ENCODE assay signal across 7 mouse cellular contexts in the genomic region with DNA sequence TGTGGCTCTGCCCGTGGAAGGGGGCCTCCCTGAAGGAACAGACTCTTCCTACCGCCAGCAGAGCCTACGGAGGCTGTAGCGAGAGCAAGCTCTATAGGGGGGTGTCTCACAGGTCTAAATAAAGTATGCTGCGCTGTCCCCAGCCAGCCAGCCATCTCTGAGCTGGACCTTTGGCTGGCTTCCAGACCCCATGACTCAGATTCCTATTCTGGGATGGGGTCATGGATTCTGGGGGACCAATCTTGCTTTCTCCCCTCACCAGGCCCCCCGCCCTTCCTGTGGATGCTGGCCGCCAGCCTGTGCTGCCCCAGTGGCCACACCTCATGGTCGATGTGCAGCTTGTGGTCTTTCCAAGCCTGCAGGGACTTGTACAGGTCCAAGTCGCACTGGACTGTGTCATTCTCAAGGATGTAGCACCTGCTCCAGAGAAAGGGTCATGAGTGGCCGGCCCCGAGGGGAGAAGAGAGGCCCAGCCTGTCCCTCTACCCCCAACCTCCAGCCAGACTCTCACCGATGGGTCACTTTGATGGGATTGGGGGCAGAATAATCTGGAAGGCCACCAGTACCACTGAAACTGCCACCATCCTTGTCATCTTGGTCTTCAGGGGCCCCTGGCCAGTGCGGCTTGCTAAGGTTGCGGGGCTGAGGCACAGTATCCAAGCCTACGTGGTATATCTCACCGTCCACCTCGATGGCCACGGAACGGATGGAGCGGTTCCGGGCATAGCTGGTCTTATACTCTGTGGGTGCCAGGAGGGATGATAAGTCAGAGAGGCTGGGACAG.
DNase-seq lines count a peak whose midpoint lies in the region; ATAC-seq and TF ChIP-seq lines count a peak whose summit lies in the region.

No protein-coding gene starts in this region.

- H3K27ac ChIP-seq in embryonic facial prominence, embryonic 14.5 days (replicated peaks; ENCODE audit: low read depth, low read length): peak overlapping the region; percentile 48; the same call in 1 of the 2 replicates
- peak overlapping the region; percentile 36; the same call in 1 of the 2 replicates for H3K27ac ChIP-seq in intestine, embryonic 15.5 days
- no peak overlapping the region for H3K27ac ChIP-seq in liver, embryonic 16.5 days (ENCODE audit: low read length)
- H3K27ac ChIP-seq in layer of hippocampus, adult 2 months: no peak overlapping the region

- 83% methylated on average over 21 of the region's 21 CpGs for WGBS in embryonic facial prominence, embryonic 14.5 days
- 77% methylated on average over 21 of the region's 21 CpGs for WGBS in intestine, embryonic 15.5 days
- WGBS in liver, embryonic 16.5 days (ENCODE audit: insufficient replicate concordance): 75% methylated on average over 21 of the region's 21 CpGs

- no peak overlapping the region for H3K9ac ChIP-seq in embryonic facial prominence, embryonic 14.5 days (ENCODE audit: low read depth, low read length)
- H3K9ac ChIP-seq in intestine, embryonic 15.5 days: no peak overlapping the region
- H3K9ac ChIP-seq in liver, embryonic 16.5 days (ENCODE audit: low read depth, low read length): no peak overlapping the region

- no peaks in the 10 kb centered on the region for H3K27me3 ChIP-seq in embryonic facial prominence, embryonic 14.5 days (replicated peaks; ENCODE audit: control insufficient read depth, insufficient read depth, low read length)
- no peaks in the 10 kb centered on the region for H3K27me3 ChIP-seq in intestine, embryonic 15.5 days (replicated peaks)
- H3K27me3 ChIP-seq in liver, embryonic 16.5 days (ENCODE audit: control insufficient read depth, insufficient read depth, low read depth, low read length): no peaks in the 10 kb centered on the region

- ATAC-seq in embryonic facial prominence, embryonic 14.5 days (ENCODE audit: low read depth): no peak
- ATAC-seq in intestine, embryonic 15.5 days: no peak
- no peak for ATAC-seq in liver, embryonic 16.5 days (ENCODE audit: low read depth)

- H3K4me3 ChIP-seq in embryonic facial prominence, embryonic 14.5 days (ENCODE audit: low read depth, low read length): no peak overlapping the region
- no peak overlapping the region for H3K4me3 ChIP-seq in intestine, embryonic 15.5 days (replicated peaks)
- H3K4me3 ChIP-seq in liver, embryonic 16.5 days (ENCODE audit: low read depth, low read length): peak overlapping the region; percentile 26; the same call in 1 of the 2 replicates
- no peak overlapping the region for H3K4me3 ChIP-seq in layer of hippocampus, adult 2 months

- no peak for TF ChIP-seq CTCF in layer of hippocampus, adult 2 months (conservative IDR thresholded peaks at IDR 0.05)

- DNase-seq in Muller cell, postnatal 12 days (ENCODE audit: inconsistent ontology term): peak; percentile 31
- peak; percentile 55 for DNase-seq in embryonic facial prominence, embryonic 14.5 days (ENCODE audit: low spot score)
- no peak for DNase-seq in layer of hippocampus, adult 2 months (ENCODE audit: low spot score in 2 of 2)
- no peak for DNase-seq in spleen, adult 18-20 months
- DNase-seq in layer of hippocampus, postnatal 25 days (ENCODE audit: extremely low spot score in 1 of 2, low spot score in 1 of 2): no peak

- H3K4me1 ChIP-seq in embryonic facial prominence, embryonic 14.5 days (ENCODE audit: control insufficient read depth, insufficient read depth, low read length): 0 out of 2 replicates have a peak, but pooled peaks cover 3% of the 10 kb centered on the region
- H3K4me1 ChIP-seq in intestine, embryonic 15.5 days (replicated peaks): peaks cover 23% of the 10 kb centered on the region
- peaks cover 5% of the 10 kb centered on the region for H3K4me1 ChIP-seq in liver, embryonic 16.5 days (ENCODE audit: control insufficient read depth, low read depth, low read length)

- H3K9me3 ChIP-seq in embryonic facial prominence, embryonic 14.5 days (ENCODE audit: control insufficient read depth, low read length): no peaks in the 10 kb centered on the region
- H3K9me3 ChIP-seq in intestine, embryonic 15.5 days: no peaks in the 10 kb centered on the region
- H3K9me3 ChIP-seq in liver, embryonic 16.5 days (replicated peaks; ENCODE audit: control insufficient read depth, low read length): no peaks in the 10 kb centered on the region

- H3K36me3 ChIP-seq in embryonic facial prominence, embryonic 14.5 days (ENCODE audit: control insufficient read depth, insufficient read depth, low read length): peaks cover 78% of the 10 kb centered on the region
- 0 out of 2 replicates have a peak, but pooled peaks cover 10% of the 10 kb centered on the region for H3K36me3 ChIP-seq in intestine, embryonic 15.5 days
- no peaks in the 10 kb centered on the region for H3K36me3 ChIP-seq in liver, embryonic 16.5 days (ENCODE audit: control insufficient read depth, insufficient read depth)

- no peak overlapping the region for H3K4me2 ChIP-seq in embryonic facial prominence, embryonic 14.5 days (ENCODE audit: low read depth, low read length)
- peak overlapping the region; percentile 30; the same call in 1 of the 2 replicates for H3K4me2 ChIP-seq in intestine, embryonic 15.5 days (replicated peaks)
- H3K4me2 ChIP-seq in liver, embryonic 16.5 days (ENCODE audit: low read depth, low read length): peak overlapping the region; percentile 45; the same call in 1 of the 2 replicates

Comparison
In these comparisons a context has a peak if more than half of its experiments do, and no peak if none do; other contexts are left out.
1. DNase-seq: peak in Muller cell, postnatal 12 days (single experiment) and embryonic facial prominence, embryonic 14.5 days (single experiment); none in layer of hippocampus, adult 2 months (0 of 2), spleen, adult 18-20 months (0 of 2) and layer of hippocampus, postnatal 25 days (0 of 2).
2. H3K27ac ChIP-seq: peak in embryonic facial prominence, embryonic 14.5 days (single experiment) and intestine, embryonic 15.5 days (single experiment); none in liver, embryonic 16.5 days (single experiment) and layer of hippocampus, adult 2 months (single experiment).